Mouse (Mus musculus) lung, adult 2 months (tissue): ENCODE data around the gene Pusl1.

Source experiments
- CTCF ChIP-seq: fragments of 200-500 bp; IDR thresholded peaks from 2 replicates; pipeline ENCODE4 v1.5.1; 2011; ENCODE audit warnings: mild to moderate bottlenecking, low read length, control low read depth; ENCODE audit not compliant: insufficient read depth
- POLR2A ChIP-seq: fragments of 200-500 bp; IDR thresholded peaks from 2 replicates; pipeline ENCODE4 v1.6.1; 2011; ENCODE audit warnings: low read depth, mild to moderate bottlenecking, control low read depth, low read length, borderline replicate concordance; ENCODE audit errors: extremely low read depth

DNA sequence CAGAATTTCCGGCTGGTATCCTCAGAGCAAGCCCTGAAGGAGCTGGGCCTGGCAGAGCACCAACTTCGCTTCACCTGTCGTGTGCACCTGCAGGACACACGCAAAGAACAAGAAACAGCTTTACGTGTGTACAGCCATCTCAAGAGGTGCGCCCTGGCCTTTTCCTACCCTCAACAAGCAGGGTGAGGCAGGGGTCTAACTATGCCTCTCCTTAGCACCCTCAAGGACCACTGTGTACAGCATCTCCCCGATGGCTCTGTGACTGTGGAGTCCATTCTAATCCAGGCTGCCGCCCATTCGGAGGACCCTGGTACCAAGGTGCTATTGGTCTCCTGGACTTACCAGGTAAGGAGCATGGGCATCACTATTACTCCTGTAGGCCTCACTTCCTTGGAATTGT, 3.4 kb downstream of the Pusl1 start:
- TF ChIP-seq CTCF: no peak
- TF ChIP-seq POLR2A: no peak
